Mouse (Mus musculus) stomach, adult 2 months (tissue): ENCODE results near the gene Rhox3a2. TPM values are rescaled to one million over a fixed set of nuclear protein-coding genes. Genes with fewer than 3 reads are reported as not detected.

Source experiments
- polyA plus RNA-seq: library from polyadenylated mRNA; depleted of rRNA; stranded (reverse); fragments of >200 nt; gene quantifications from 2 replicates; pipeline ENCODE4 v1.2.3, GENCODE M21; 2012; rRNA removed

The Rhox3a2 gene
- polyA plus RNA-seq: not detected in 2 replicates

GRCm38 (mm10) chrX:37379728-37380127 lies at the start of gene Rhox3a2:
TSS of gene Rhox3a2 (plus strand) at chrX:37380028.

GRCm38 (mm10) chrX:37390548-37390947 lies 10.7 kb downstream of the Rhox3a2 start, which contains the start of gene Rhox4a2:
TSS of gene Rhox4a2 (plus strand) at chrX:37390848.

GRCm38 (mm10) chrX:37411767-37412166 lies 31.9 kb downstream of the Rhox3a2 start, which contains the start of gene Rhox2b:
TSS of gene Rhox2b (plus strand) at chrX:37412067.

GRCm38 (mm10) chrX:37432194-37432593 lies 52.4 kb downstream of the Rhox3a2 start, which contains the start of gene Rhox4b:
TSS of gene Rhox4b (plus strand) at chrX:37432494.

Other genes with a start within 250 kb of the Rhox3a2 start
- gene Akap14, start 211.2 kb upstream of the Rhox3a2 start, polyA plus RNA-seq: not detected in 2 replicates
- gene Ndufa1, start 188.9 kb upstream of the Rhox3a2 start, polyA plus RNA-seq: 46.5 and 66.5 TPM in 2 replicates
- 0.28 and 0.75 TPM in 2 replicates for gene Rnf113a1, start 188.8 kb upstream of the Rhox3a2 start, polyA plus RNA-seq
- not detected in 2 replicates for gene Gm9, start 169.0 kb upstream of the Rhox3a2 start, polyA plus RNA-seq
- gene Rhox1, start 157.8 kb upstream of the Rhox3a2 start, polyA plus RNA-seq: not detected in 2 replicates
- not detected in 2 replicates for gene Rhox2a, start 135.1 kb upstream of the Rhox3a2 start, polyA plus RNA-seq
- not detected in 2 replicates for gene Rhox3a, start 130.1 kb upstream of the Rhox3a2 start, polyA plus RNA-seq
- gene Rhox4a, start 114.7 kb upstream of the Rhox3a2 start, polyA plus RNA-seq: not detected in 2 replicates
- not detected in 2 replicates for gene Rhox4a2, start 10.8 kb downstream of the Rhox3a2 start, polyA plus RNA-seq
- gene Rhox2b, start 32.0 kb downstream of the Rhox3a2 start, polyA plus RNA-seq: not detected in 2 replicates
- not detected in 2 replicates for gene Rhox4b, start 52.5 kb downstream of the Rhox3a2 start, polyA plus RNA-seq
- gene Rhox2c, start 73.7 kb downstream of the Rhox3a2 start, polyA plus RNA-seq: not detected in 2 replicates
- not detected in 2 replicates for gene Rhox3c, start 78.6 kb downstream of the Rhox3a2 start, polyA plus RNA-seq
- gene Rhox4c, start 100.3 kb downstream of the Rhox3a2 start, polyA plus RNA-seq: not detected in 2 replicates
- not detected in 2 replicates for gene Rhox2d, start 113.4 kb downstream of the Rhox3a2 start, polyA plus RNA-seq
- gene Rhox4d, start 134.3 kb downstream of the Rhox3a2 start, polyA plus RNA-seq: not detected in 2 replicates
- not detected in 2 replicates for gene Rhox2e, start 150.4 kb downstream of the Rhox3a2 start, polyA plus RNA-seq
- not detected in 2 replicates for gene Rhox3e, start 162.0 kb downstream of the Rhox3a2 start, polyA plus RNA-seq
- not detected in 2 replicates for gene Rhox4e, start 177.4 kb downstream of the Rhox3a2 start, polyA plus RNA-seq
- gene Rhox2f, start 191.4 kb downstream of the Rhox3a2 start, polyA plus RNA-seq: not detected in 2 replicates
- gene Rhox3f, start 201.0 kb downstream of the Rhox3a2 start, polyA plus RNA-seq: not detected in 2 replicates
- gene Rhox4f, start 227.7 kb downstream of the Rhox3a2 start, polyA plus RNA-seq: not detected in 2 replicates
- gene Rhox3g, start 248.6 kb downstream of the Rhox3a2 start, polyA plus RNA-seq: not detected in 2 replicates